Mouse (Mus musculus) heart, adult 2 months (tissue): ENCODE data around the gene Akap11.

Experiments used
- CTCF ChIP-seq: fragments of 200-600 bp; IDR thresholded peaks from 2 replicates; pipeline ENCODE4 v1.8.1; 2022; ENCODE audit warnings: antibody characterized with exemption, mild to moderate bottlenecking, moderate library complexity
- EP300 ChIP-seq: fragments of 200-500 bp; IDR thresholded peaks from 2 replicates; pipeline ENCODE4 v1.6.1; 2011; ENCODE audit warnings: low read depth, low read length, control low read depth; ENCODE audit not compliant: insufficient read depth
- POLR2A ChIP-seq: fragments of 200-500 bp; IDR thresholded peaks from 2 replicates; pipeline ENCODE4 v1.6.1; 2011; ENCODE audit warnings: mild to moderate bottlenecking, low read depth, low read length, control low read depth; ENCODE audit not compliant: insufficient read depth

DNA sequence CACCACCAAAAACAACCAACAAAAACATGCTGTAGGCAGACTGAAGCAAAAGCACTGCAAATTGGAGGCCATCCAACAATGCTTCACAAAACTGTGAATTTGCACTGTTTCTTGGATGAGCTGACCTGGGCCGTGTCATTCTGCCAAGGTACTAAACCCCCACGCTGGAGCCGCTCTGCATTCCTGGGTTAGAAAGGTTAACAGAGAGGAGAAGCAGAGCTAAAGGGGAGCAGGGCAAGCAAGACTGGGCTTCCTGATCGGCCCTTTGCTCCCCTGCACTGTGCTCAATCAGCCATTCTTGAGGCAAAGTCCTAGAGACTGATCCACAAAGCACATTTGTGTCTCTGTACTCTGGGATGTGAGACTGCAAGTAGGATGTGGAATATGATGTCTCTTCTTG, 25.5 kb upstream of the Akap11 start:
- TF ChIP-seq CTCF = no peak
- no peak for TF ChIP-seq POLR2A
- no peak for TF ChIP-seq EP300
